Mouse (Mus musculus) embryonic fibroblast, embryonic 13.5 days (primary cell): Measurements from ENCODE around the gene Fbxo3.
"Not testable (repeated sequence)": the region's sequence is repeated elsewhere in the genome, so short reads cannot be mapped to it uniquely, and the experiment has no call there.

Experiments
- CTCF ChIP-seq: IDR thresholded peaks from 2 replicates; pipeline ENCODE4 v1.5.1; 2011; ENCODE audit warnings: mild to moderate bottlenecking, control low read depth, low read length, moderate library complexity, borderline replicate concordance; ENCODE audit not compliant: insufficient read depth
- POLR2A ChIP-seq: IDR thresholded peaks from 2 replicates; pipeline ENCODE4 v1.6.1; 2011; ENCODE audit warnings: low read depth, mild to moderate bottlenecking, control low read depth, low read length, moderate library complexity

DNA sequence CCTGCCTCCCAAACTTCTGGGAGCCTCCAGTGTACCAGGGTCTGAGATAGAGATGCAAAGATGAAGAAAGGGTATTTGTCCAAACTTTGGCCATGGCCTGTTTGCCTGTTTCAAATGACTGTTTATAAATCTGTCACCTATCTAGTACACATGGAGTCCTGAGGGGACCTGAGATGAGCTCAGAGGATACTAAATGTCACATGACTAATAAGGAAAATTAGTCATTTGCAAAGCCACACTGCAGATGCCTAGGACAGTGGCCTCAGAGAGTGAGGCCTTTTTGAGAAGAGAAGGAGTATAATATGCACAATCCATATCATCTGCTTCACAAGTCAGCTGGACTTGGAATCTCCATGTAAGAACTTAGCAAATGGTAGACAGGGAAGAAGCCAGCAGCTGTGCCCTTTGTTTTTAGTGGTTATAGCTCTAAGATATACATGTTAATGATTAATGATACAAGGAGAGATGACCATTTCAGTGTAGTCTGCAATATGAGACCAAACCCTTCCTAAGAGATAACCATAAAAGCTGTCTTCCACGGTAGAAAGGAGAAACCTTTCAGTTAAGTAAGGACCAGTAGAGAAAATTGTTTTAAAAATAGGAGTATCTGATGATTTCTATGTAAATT is 83.8 kb downstream of the Fbxo3 start:
- not testable (repeated sequence) for TF ChIP-seq CTCF, POLR2A
